Mouse (Mus musculus) ovary, postnatal 10 days (tissue): ENCODE measurements around the gene Tmcc3.

Experiments used
- DNase-seq: peaks from one replicate; pipeline ENCODE4 v3.0.0; 2022; ENCODE audit warnings: low spot score

The Tmcc3 gene

GRCm38 (mm10) chr10:94415950-94416844, 104.4 kb downstream of the Tmcc3 start:
- DNase-seq: no peak

GRCm38 (mm10) chr10:94417643-94418042, 105.9 kb downstream of the Tmcc3 start:
- no peak for DNase-seq

- DNase-seq: no peak
Measured at GRCm38 (mm10) chr10:94426000-94426920, 114.5 kb downstream of the Tmcc3 start.

- DNase-seq: no peak
Measured at GRCm38 (mm10) chr10:94426921-94427270, 115.1 kb downstream of the Tmcc3 start.

GRCm38 (mm10) chr10:94428186-94428942, 116.6 kb downstream of the Tmcc3 start:
- DNase-seq: no peak

- DNase-seq: no peak
Measured at GRCm38 (mm10) chr10:94430566-94430965, 118.8 kb downstream of the Tmcc3 start.

- DNase-seq: no peak
Measured at GRCm38 (mm10) chr10:94432933-94433332, 121.2 kb downstream of the Tmcc3 start.

- no peak for DNase-seq
Measured at GRCm38 (mm10) chr10:94433901-94434300, 122.2 kb downstream of the Tmcc3 start.

- no peak for DNase-seq
Measured at GRCm38 (mm10) chr10:94442725-94443124, 131.0 kb downstream of the Tmcc3 start.

- DNase-seq: no peak
Measured at GRCm38 (mm10) chr10:94443453-94443852, 131.7 kb downstream of the Tmcc3 start.

- no peak for DNase-seq
Measured at GRCm38 (mm10) chr10:94445192-94445591, 133.4 kb downstream of the Tmcc3 start.

GRCm38 (mm10) chr10:94446379-94447008, 134.7 kb downstream of the Tmcc3 start:
- DNase-seq: no peak

- DNase-seq: no peak
Measured at GRCm38 (mm10) chr10:94449676-94450075, 137.9 kb downstream of the Tmcc3 start.

- no peak for DNase-seq
Measured at GRCm38 (mm10) chr10:94450781-94451180, 139.0 kb downstream of the Tmcc3 start.

GRCm38 (mm10) chr10:94457454-94457853, 145.7 kb downstream of the Tmcc3 start:
- no peak for DNase-seq

- DNase-seq: no peak
Measured at GRCm38 (mm10) chr10:94458690-94459089, 146.9 kb downstream of the Tmcc3 start.

- no peak for DNase-seq
Measured at GRCm38 (mm10) chr10:94461378-94461777, 149.6 kb downstream of the Tmcc3 start.

- DNase-seq: no peak
Measured at GRCm38 (mm10) chr10:94461871-94462270, 150.1 kb downstream of the Tmcc3 start.

GRCm38 (mm10) chr10:94462386-94463064, 150.8 kb downstream of the Tmcc3 start:
- peak; percentile 50 for DNase-seq

- no peak for DNase-seq
Measured at GRCm38 (mm10) chr10:94463410-94463809, 151.7 kb downstream of the Tmcc3 start.

GRCm38 (mm10) chr10:94465646-94466045, 153.9 kb downstream of the Tmcc3 start:
- no peak for DNase-seq
